Mouse (Mus musculus) kidney, embryonic 15.5 days (tissue): Measurements from ENCODE around the gene Zfp185. TPM values are rescaled to one million over a fixed set of nuclear protein-coding genes. Genes with fewer than 3 reads are reported as not detected.

Source experiments
- ATAC-seq: fragments of 200-750 bp; cut with Nextera tagmentation; replicated peaks from 2 replicates; pipeline ENCODE4 v1.8.0; 2017; ENCODE audit warnings: moderate TSS enrichment; ENCODE audit not compliant: low FRiP score
- H3K27ac ChIP-seq: fragments of 300-500 bp; sonication (generic); 2 replicates; pipeline ENCODE4 v1.5.1; 2015; ENCODE audit warnings: mild to moderate bottlenecking, inconsistent platforms
- H3K27me3 ChIP-seq: fragments of 300-500 bp; sonication (generic); 2 replicates; pipeline ENCODE4 v1.6.1; 2015; ENCODE audit warnings: inconsistent platforms
- H3K36me3 ChIP-seq: fragments of 300-500 bp; sonication (generic); 2 replicates; pipeline ENCODE4 v1.6.1; 2015; ENCODE audit warnings: inconsistent platforms
- H3K4me1 ChIP-seq: fragments of 300-500 bp; sonication (generic); 2 replicates; pipeline ENCODE4 v1.6.1; 2015; ENCODE audit warnings: inconsistent platforms
- H3K4me2 ChIP-seq: fragments of 300-500 bp; sonication (generic); 2 replicates; pipeline ENCODE4 v1.6.1; 2015; ENCODE audit warnings: moderate library complexity, mild to moderate bottlenecking, inconsistent platforms
- H3K4me3 ChIP-seq: fragments of 300-500 bp; sonication (generic); replicated peaks from 2 replicates; pipeline ENCODE4 v1.5.1; 2015; ENCODE audit warnings: mild to moderate bottlenecking, inconsistent platforms
- H3K9ac ChIP-seq: fragments of 300-500 bp; sonication (generic); 2 replicates; pipeline ENCODE4 v1.6.1; 2015; ENCODE audit warnings: mild to moderate bottlenecking, inconsistent platforms
- H3K9me3 ChIP-seq: fragments of 300-500 bp; sonication (generic); replicated peaks from 2 replicates; pipeline ENCODE4 v1.6.1; 2016; ENCODE audit warnings: inconsistent platforms
- WGBS: fragments of 180-500 bp; shearing (Covaris S2); methylation state at CpG from one replicate; pipeline ENCODE4 v1.1.7; 2015; ENCODE audit warnings: mixed read lengths; 5-methylcytosine and 5-hydroxymethylcytosine counted together
- polyA plus RNA-seq: library from polyadenylated mRNA; unstranded; fragments of >200 nt; fragmentation: Nextera tagmentation; extraction: Ambion mirVana; gene quantifications from 2 replicates; pipeline ENCODE4 v1.2.1, GENCODE M21; 2015

Gene Zfp185
- polyA plus RNA-seq: 6.2 and 7.2 TPM in 2 replicates

DNA sequence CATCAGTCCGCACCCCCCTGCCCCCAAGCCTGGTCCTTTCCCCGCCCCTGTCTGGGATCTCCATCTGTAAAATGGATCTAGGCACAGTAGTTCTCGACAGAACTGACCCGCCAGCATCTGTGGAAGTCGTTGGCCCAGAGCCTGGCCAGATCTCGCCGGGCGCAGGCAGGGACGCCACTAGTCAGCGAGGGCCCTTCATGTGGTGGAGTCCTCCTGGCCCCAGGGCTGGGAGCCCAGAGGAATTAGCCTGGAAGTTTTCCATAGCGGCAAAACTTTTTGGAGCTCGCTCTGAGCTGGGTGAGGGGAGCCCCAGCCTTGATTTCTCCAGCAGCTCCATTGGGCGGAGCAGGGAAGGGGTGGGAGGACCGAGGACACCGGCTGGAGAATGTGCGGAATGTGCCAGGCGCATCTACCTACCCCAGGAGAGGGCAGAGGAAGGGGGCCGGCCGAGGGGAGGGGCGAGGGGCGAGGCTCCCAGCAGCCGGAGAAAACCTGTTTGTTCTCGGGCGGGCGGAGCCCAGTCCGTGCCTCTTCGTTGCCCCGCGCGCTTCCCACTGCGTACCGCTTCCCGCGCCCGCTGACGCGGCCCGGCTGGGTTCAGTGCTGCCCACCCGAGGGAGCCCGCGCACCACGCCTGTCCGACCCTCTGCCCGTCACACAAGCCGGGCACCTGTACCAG lies at the start of gene Zfp185:
TSS of gene Zfp185 (plus strand) at position 499 of the 679 bp plus-strand sequence.
- Histone ChIP-seq H3K9me3 (no peaks in the 10 kb centered on the region), H3K9ac (peak within 1 kb of the TSS; percentile 35), H3K4me1 (0 out of 2 replicates have a peak, but pooled peaks cover 4% of the 10 kb centered on the region), H3K27me3 (peaks cover 35% of the 10 kb centered on the region), H3K27ac (0 out of 2 replicates have a peak within 1 kb of the TSS, but pooled peaks have one; percentile 37), H3K36me3 (no peaks in the 10 kb centered on the region), H3K4me2 (peak within 1 kb of the TSS; percentile 69), H3K4me3 (peak within 1 kb of the TSS; percentile 46)
- WGBS: 24% methylated on average over 37 of the region's 45 CpGs
- ATAC-seq: peak; percentile 93

DNA sequence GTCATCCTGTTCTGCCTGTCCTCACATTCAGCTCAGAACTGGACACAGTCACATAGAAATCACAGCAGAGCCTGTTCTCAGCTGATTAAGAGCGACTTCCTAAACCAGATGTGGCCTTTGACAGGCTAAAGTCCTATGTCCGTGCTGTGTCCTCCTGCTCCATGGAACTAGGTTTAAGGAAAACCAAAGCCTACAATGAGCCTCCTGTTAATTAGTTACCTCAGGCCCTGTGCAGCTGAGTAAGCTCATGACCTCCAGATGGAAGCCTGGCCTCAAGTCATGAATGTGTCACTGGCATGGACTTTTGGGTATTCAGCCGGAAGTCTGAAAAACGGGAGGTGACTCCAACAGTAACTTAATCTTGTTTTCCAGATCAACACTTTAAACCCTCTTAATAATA lies 33.7 kb upstream of the Zfp185 start:
- 68% methylated on average over 4 of the region's 4 CpGs for WGBS

DNA sequence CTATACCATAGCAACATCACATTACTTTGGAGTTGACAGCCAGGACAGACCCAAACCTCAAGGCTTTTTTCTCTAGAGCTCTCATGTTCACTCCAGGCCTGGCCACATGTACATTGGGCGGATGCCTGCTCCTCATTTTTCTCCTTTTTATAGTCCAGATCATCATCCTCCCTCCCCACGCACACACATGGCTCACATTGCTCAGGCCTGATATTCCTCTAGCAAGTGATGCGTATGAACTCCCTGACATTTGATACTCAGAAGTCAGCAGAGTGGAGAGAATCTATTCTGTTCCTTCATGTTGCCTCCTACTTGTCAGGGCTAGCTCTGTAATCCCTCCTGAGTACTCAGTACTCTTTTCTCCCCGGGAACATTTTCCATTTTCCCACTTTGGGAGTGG lies 30.7 kb upstream of the Zfp185 start:
- Histone ChIP-seq H3K9me3 (no peaks in the 10 kb centered on the region), H3K36me3 (peaks cover 6% of the 10 kb centered on the region; the same call in 1 of the 2 replicates), H3K27me3 (0 out of 2 replicates have a peak, but pooled peaks cover 6% of the 10 kb centered on the region), H3K4me3 (no peak overlapping the region), H3K9ac (no peak overlapping the region), H3K27ac (no peak overlapping the region), H3K4me2 (no peak overlapping the region), H3K4me1 (no peaks in the 10 kb centered on the region)
- WGBS: 69% methylated on average over 4 of the region's 4 CpGs
- peak; percentile 89 for ATAC-seq

More for the DNA sequence above, 33.7 kb upstream of the Zfp185 start:
- H3K4me1 ChIP-seq: no peaks in the 10 kb centered on the region
- ATAC-seq: peak; percentile 18; the same call in 1 of the 2 replicates
- no peaks in the 10 kb centered on the region for H3K9me3 ChIP-seq
- no peak overlapping the region for H3K27ac ChIP-seq
- H3K9ac ChIP-seq: no peak overlapping the region
- no peak overlapping the region for H3K4me3 ChIP-seq
- H3K27me3 ChIP-seq: 0 out of 2 replicates have a peak, but pooled peaks cover 4% of the 10 kb centered on the region
- H3K4me2 ChIP-seq: no peak overlapping the region
- peaks cover 14% of the 10 kb centered on the region; the same call in 1 of the 2 replicates for H3K36me3 ChIP-seq

DNA sequence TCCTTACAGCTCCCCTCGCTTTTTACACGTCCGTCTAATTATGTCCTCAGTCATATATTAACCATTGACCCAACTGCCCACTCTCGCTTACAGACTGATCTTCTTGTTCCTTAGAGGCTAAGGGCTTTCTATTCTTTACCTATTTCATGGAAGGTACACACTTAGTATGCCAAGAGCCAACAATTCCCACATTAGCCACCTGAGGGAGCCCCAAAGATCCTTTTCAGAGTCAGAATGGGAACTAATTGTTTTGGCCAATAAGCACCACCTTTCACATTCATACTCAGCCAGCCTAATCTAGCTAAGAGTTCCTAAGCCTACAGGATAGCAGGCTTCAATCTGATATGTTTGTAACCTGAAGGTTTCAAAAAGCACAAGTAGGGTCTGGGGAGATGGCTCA lies 26.7 kb upstream of the Zfp185 start:
- no peaks in the 10 kb centered on the region for H3K4me1 ChIP-seq
- no peak overlapping the region for H3K4me2 ChIP-seq
- H3K4me3 ChIP-seq: no peak overlapping the region
- WGBS: 68% methylated on average over 4 of the region's 4 CpGs
- no peaks in the 10 kb centered on the region for H3K9me3 ChIP-seq
- H3K36me3 ChIP-seq: 0 out of 2 replicates have a peak, but pooled peaks cover 3% of the 10 kb centered on the region
- H3K27ac ChIP-seq: no peak overlapping the region
- H3K9ac ChIP-seq: no peak overlapping the region
- H3K27me3 ChIP-seq: 0 out of 2 replicates have a peak, but pooled peaks cover 5% of the 10 kb centered on the region
- no peak for ATAC-seq

DNA sequence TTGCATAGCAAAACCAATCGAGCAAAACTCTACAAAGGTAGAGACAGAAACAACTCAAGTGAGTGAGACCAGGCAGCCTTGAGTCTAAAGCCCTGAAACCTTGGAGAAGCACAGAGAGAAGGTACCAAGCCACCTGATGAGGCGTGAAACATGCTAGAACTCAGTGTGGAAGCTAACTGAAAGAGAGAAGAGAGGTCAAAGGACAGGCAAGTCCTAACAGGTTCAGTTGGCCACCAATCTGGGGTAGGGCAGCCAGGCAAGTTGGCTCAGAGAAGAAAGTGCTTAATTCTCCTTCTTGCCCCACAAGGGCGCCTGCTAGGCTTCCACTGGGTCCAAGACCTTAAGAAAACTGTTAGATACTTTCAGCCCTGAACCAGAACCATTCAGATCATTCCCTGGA lies 25.6 kb upstream of the Zfp185 start:
- H3K4me2 ChIP-seq: no peak overlapping the region
- no peak overlapping the region for H3K4me3 ChIP-seq
- WGBS: 70% methylated on average over 3 of the region's 3 CpGs
- no peak overlapping the region for H3K9ac ChIP-seq
- 0 out of 2 replicates have a peak, but pooled peaks cover 3% of the 10 kb centered on the region for H3K36me3 ChIP-seq
- H3K9me3 ChIP-seq: no peaks in the 10 kb centered on the region
- no peaks in the 10 kb centered on the region for H3K4me1 ChIP-seq
- H3K27me3 ChIP-seq: peaks cover 5% of the 10 kb centered on the region; the same call in 1 of the 2 replicates
- no peak for ATAC-seq
- no peak overlapping the region for H3K27ac ChIP-seq

DNA sequence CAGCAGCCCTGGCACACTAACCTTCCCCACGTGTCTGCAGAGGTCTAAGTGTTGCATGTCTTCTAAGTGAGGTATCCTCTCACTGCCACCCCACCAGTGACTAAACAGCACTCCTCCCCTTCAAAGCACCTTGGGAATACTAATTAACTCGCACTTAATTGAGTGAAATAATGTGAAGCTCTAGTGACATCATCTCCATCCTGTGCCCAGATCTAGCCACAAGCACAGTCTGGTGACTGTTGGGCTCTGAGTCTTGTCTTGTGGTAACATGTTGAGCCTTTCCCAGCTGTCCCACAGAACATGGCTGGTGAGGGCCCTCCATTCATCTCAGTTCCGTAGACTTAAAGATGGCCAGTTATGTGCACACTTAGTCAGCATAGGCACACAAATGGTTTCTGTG lies 24.4 kb upstream of the Zfp185 start:
- H3K4me2 ChIP-seq: no peak overlapping the region
- no peak overlapping the region for H3K9ac ChIP-seq
- peaks cover 5% of the 10 kb centered on the region; the same call in 1 of the 2 replicates for H3K27me3 ChIP-seq
- H3K27ac ChIP-seq: no peak overlapping the region
- H3K4me3 ChIP-seq: no peak overlapping the region
- WGBS: 84% methylated on average over 3 of the region's 3 CpGs
- 0 out of 2 replicates have a peak, but pooled peaks cover 3% of the 10 kb centered on the region for H3K36me3 ChIP-seq
- no peaks in the 10 kb centered on the region for H3K4me1 ChIP-seq
- H3K9me3 ChIP-seq: no peaks in the 10 kb centered on the region
- ATAC-seq: no peak

DNA sequence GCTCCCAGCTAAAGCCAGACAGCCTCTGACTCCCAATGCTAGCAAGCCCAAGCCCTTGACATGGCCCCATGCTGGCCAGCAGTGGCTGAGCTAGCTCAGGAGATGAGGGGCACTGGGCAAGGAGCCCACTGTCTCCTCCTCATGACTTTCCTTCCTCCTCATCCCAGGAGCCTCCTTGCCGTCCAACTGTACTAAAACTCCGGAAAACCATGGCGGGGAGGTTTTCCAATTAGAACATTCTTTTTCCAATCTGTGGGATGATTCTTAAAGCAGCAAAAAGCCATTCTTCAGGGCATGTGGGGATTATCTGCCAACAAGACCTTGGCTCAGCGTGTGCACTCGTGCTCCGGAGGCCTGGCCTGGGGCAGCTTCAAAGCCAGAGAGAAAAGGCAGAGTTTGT lies 4.3 kb upstream of the Zfp185 start:
- no peak overlapping the region for H3K4me3 ChIP-seq
- H3K9ac ChIP-seq: no peak overlapping the region
- no peaks in the 10 kb centered on the region for H3K36me3 ChIP-seq
- 0 out of 2 replicates have a peak, but pooled peaks cover 4% of the 10 kb centered on the region for H3K4me1 ChIP-seq
- 77% methylated on average over 6 of the region's 6 CpGs for WGBS
- no peaks in the 10 kb centered on the region for H3K9me3 ChIP-seq
- peaks cover 22% of the 10 kb centered on the region for H3K27me3 ChIP-seq
- no peak for ATAC-seq
- no peak overlapping the region for H3K27ac ChIP-seq
- H3K4me2 ChIP-seq: no peak overlapping the region

DNA sequence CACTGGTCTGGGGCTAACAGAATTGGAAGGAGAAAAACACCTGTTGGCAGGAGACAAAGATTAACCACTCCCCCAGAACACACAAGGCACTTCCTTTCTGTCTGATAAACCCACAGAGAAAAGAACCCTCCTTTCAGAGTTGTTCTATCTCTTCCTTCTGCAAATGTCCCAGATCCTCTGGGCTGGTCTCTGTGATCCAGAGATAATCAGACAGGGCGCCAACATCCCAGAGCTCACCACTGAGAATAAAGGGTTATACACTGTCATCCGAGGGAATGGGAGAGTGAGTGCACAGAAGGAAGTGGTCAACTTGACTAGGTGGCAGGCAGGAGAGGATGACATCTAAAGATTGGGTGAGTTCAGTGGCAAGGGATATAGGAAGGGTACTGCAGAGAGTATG lies 1.5 kb upstream of the Zfp185 start:
- Histone ChIP-seq H3K4me1 (0 out of 2 replicates have a peak, but pooled peaks cover 4% of the 10 kb centered on the region), H3K9me3 (no peaks in the 10 kb centered on the region), H3K4me3 (no peak overlapping the region), H3K4me2 (no peak overlapping the region), H3K36me3 (no peaks in the 10 kb centered on the region), H3K9ac (no peak overlapping the region), H3K27ac (no peak overlapping the region), H3K27me3 (peaks cover 35% of the 10 kb centered on the region)
- WGBS: 92% methylated on average over 2 of the region's 2 CpGs
- ATAC-seq: no peak

DNA sequence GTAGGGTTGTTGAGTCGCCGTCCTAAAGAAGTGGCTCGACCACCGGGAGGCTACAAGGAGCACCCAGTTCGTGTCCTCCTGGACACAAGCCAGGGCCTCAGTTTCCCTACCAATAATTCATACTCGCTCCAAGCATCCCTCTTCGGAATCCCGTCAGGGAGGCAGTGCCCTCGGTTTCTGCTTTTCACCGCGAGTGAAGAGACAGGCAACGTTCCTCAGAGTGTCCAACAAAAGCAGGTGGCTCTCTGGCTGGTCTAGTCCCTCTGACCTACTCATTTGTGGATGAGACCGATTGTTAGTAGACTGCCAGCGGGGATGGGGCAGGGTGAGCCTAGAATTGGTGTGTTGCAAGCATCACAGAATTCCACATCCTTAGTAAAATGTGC lies 374 bp downstream of the Zfp185 start:
- 0 out of 2 replicates have a peak, but pooled peaks cover 4% of the 10 kb centered on the region for H3K4me1 ChIP-seq
- peak overlapping the region; percentile 69 for H3K4me2 ChIP-seq
- WGBS: 32% methylated on average over 14 of the region's 14 CpGs
- peak overlapping the region; percentile 35; the same call in 1 of the 2 replicates for H3K9ac ChIP-seq
- H3K4me3 ChIP-seq: peak overlapping the region; percentile 46
- no peak for ATAC-seq
- H3K9me3 ChIP-seq: no peaks in the 10 kb centered on the region
- H3K27ac ChIP-seq: no peak overlapping the region
- peaks cover 35% of the 10 kb centered on the region for H3K27me3 ChIP-seq
- no peaks in the 10 kb centered on the region for H3K36me3 ChIP-seq

DNA sequence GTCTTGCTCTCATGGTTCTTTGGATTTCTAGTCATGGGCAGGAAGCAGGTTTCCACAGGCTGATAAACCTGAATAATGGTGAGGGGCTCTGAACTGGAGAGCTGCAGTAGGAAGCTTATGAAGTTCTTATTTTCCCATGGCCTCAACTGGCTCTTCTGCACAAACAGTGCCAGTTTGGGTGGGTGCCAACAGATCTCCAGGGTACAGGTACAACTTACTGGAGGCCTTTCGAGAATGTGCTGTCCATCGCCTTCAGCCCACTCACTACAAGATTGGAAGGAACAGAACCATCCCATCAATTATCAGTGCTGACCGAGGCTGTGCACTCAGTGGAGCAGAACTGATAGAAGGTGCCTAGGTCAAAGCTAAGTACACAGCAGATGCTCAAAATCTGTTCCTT lies 1.3 kb downstream of the Zfp185 start:
- Histone ChIP-seq H3K9me3 (no peaks in the 10 kb centered on the region), H3K4me3 (no peak overlapping the region), H3K4me1 (0 out of 2 replicates have a peak, but pooled peaks cover 4% of the 10 kb centered on the region), H3K27ac (no peak overlapping the region), H3K36me3 (no peaks in the 10 kb centered on the region), H3K27me3 (peaks cover 30% of the 10 kb centered on the region), H3K9ac (no peak overlapping the region), H3K4me2 (no peak overlapping the region)
- WGBS: 66% methylated on average over 3 of the region's 3 CpGs
- ATAC-seq: no peak

DNA sequence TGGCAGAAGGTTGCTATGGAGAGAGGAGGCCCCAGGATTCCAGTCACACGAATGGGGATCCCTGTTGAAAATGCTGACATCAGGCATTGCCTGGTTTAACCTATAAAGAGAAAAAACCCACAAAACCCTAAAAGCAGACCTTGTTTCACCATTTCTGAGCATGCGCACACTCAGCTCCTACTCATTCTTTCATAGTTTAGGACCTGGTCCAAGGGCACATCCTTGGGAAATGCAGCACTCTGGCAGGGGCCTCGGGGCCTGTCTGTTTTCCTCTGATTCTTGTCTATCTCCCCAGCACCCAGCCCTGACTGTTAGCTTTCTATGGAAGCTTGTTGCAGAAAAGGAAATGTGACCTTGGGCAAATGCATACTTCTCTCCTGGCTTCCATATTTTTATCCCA lies 3.4 kb downstream of the Zfp185 start:
- no peaks in the 10 kb centered on the region for H3K9me3 ChIP-seq
- no peak overlapping the region for H3K4me2 ChIP-seq
- H3K27ac ChIP-seq: no peak overlapping the region
- no peak overlapping the region for H3K9ac ChIP-seq
- ATAC-seq: no peak
- no peaks in the 10 kb centered on the region for H3K36me3 ChIP-seq
- H3K27me3 ChIP-seq: peaks cover 18% of the 10 kb centered on the region
- H3K4me1 ChIP-seq: 0 out of 2 replicates have a peak, but pooled peaks cover 4% of the 10 kb centered on the region
- WGBS: 82% methylated on average over 3 of the region's 3 CpGs
- no peak overlapping the region for H3K4me3 ChIP-seq

DNA sequence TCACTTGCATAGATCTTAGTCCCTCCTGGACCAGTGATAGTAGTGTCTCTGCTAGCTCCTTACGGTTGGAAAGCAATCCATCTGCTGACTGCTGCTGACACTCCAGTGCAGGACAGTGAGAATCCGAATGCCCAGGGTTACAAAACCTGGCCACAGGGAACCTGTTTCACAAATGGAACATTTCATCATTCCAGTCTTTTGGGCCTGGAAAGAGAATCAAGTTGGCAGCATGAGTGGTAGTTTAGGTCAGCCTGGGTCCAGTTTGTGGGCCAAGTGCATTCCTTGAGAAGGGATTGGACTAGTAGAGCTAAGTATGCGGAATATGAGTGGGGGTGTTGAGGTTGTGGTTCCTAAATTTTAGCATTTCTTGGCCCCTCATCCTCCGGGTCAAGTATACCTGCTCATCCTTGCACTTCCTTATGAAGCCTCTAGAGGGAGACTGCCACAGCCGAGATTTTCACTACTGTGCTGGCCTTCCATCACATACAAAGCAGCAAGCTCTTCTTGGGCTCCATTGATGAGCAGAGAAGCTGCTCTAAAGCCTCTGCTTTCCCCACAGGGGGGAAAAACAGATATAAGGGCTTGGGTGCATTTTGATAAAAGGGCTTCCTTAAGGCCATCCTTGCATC lies 5.3 kb downstream of the Zfp185 start:
- no peak overlapping the region for H3K27ac ChIP-seq
- no peak overlapping the region for H3K4me3 ChIP-seq
- WGBS: 47% methylated on average over 5 of the region's 5 CpGs

More for the DNA sequence above, 5.3 kb downstream of the Zfp185 start:
- no peak overlapping the region for H3K4me2 ChIP-seq
- H3K4me1 ChIP-seq: 0 out of 2 replicates have a peak, but pooled peaks cover 4% of the 10 kb centered on the region
- H3K36me3 ChIP-seq: no peaks in the 10 kb centered on the region
- no peaks in the 10 kb centered on the region for H3K9me3 ChIP-seq
- no peak overlapping the region for H3K9ac ChIP-seq
- no peak for ATAC-seq
- H3K27me3 ChIP-seq: peaks cover 17% of the 10 kb centered on the region
